Mouse (Mus musculus): ENCODE results near the gene Ddx21. TPM values are rescaled to one million over a fixed set of nuclear protein-coding genes. Genes with fewer than 3 reads are reported as not detected.

Ddx21 gene
- polyA plus RNA-seq (2012; rRNA removed) = 57.9 and 77.6 TPM in 2 replicates

DNA sequence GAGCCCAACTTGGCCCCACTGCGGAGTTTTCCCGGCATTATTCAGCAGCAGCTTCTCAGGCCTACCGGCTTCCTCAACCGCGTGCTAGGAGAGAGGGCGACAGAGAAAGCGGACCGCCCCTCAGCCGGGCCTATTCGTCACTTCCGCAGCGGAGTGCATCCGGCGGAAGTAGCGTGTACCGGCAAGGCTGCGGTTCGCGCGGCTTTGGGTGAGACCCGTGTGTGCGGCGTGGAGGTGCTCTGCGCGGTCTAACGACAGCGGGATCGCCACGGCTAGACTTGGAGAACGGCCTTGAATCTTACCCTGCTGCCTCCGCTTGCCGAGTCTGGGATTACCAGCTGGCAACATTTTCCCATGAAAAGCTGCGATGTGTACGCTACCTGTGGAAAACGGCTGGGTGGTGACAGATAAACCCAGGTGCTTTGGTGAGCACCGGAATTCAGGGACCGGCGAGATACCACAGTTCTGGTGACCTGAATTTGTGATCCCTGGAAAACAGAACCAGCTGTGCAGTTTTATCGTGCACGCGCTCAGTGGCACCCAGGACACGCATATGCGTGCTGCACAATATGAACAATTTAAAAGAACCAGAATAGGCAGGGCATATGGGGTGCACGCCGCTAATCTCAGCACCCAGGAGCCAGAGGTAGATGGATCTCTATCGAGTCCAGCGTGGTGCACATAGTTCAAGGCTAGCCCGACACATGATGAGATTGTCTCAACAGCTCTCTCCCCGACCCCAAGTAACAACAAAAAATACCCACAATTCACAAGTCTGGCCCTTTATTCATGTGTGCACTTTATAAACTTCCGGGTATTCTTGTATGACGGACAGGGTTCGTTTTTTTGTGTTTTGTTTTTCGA, at the start of gene Ddx21:
Gene Ddx21, minus strand, starts transcription at position 105 of the 864 bp plus-strand sequence.

GRCm38 (mm10) chr10:62650881-62651810, 49.1 kb upstream of the Ddx21 start, which contains the start of gene Ddx50:
TSS of gene Ddx50 (minus strand) at chr10:62651218.

DNA sequence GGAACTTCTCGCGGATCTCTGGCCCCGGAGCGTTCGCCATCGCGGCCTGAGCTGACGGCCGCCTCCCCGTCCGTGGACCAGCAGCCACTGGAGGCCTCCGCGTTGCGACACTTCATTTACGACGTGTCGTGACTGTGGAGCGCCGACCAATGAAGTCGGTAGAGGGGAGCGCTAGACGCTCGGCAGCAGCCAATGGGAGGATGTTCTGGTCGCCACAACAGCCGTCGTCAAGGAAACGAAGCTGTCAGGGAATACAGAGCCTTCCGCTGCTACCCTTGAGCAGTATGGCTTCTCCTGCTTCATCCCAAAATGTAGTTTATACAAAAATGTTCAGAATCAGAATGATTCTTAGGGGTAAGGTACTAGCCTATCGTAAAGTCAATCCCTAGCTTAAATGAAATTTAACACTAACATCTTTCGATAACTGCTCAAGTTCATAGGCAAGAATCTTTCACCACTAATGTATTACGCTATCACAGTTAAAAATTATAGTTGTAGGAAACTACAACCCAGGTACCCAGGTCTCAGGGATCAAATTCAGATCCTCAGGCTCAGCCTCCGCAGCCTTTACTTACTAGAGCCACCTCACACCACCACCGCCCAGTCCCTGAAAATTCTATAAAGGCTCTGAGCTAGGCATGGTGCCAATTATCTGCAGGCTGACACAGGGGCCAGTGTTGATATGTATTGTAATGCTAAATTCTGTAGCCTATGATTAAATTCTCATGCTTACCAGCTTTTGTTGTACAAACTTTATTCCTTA, 23.6 kb downstream of the Ddx21 start, which contains the start of gene Kif1bp:
Gene Kif1bp, minus strand, starts transcription at position 120 of the 763 bp plus-strand sequence.

Other genes starting within 250 kb of the Ddx21 start
- 32.4 and 32.5 TPM in 2 replicates for gene Hk1, start 222.4 kb downstream of the Ddx21 start, polyA plus RNA-seq (2012; rRNA removed)
- 0.92 and 1.0 TPM in 2 replicates for gene Hkdc1, start 179.8 kb downstream of the Ddx21 start, polyA plus RNA-seq (2012; rRNA removed)
- gene 4930507D05Rik, start 152.8 kb downstream of the Ddx21 start, polyA plus RNA-seq (2012; rRNA removed) = 0.55 and 0.61 TPM in 2 replicates
- 28.9 and 34.1 TPM in 2 replicates for gene Supv3l1, start 152.5 kb downstream of the Ddx21 start, polyA plus RNA-seq (2012; rRNA removed)
- 34.9 and 35.5 TPM in 2 replicates for gene Vps26a, start 115.5 kb downstream of the Ddx21 start, polyA plus RNA-seq (2012; rRNA removed)
- gene Srgn, start 74.8 kb downstream of the Ddx21 start, polyA plus RNA-seq (2012; rRNA removed) = 3.8 and 3.9 TPM in 2 replicates
- gene Kif1bp, start 23.8 kb downstream of the Ddx21 start, polyA plus RNA-seq (2012; rRNA removed) = 42.7 and 42.9 TPM in 2 replicates
- gene Ddx50, start 48.9 kb upstream of the Ddx21 start, polyA plus RNA-seq (2012; rRNA removed) = 117 and 242 TPM in 2 replicates
- 1.4 and 2.1 TPM in 2 replicates for gene Stox1, start 123.8 kb upstream of the Ddx21 start, polyA plus RNA-seq (2012; rRNA removed)
- 124 and 153 TPM in 2 replicates for gene Ccar1, start 190.0 kb upstream of the Ddx21 start, polyA plus RNA-seq (2012; rRNA removed)